27 mouse cellular contexts compared by ENCODE assay signal in genomic region chr9:28969455-28969854, GRCm38 (mm10).
"Had no signal": no experiment of that assay in that cellular context is flagged by ENCODE, and none has a peak within 500 bp of the region (broad histone marks: within the 10 kb centered on the region; RNA-seq: fewer than 3 reads in every experiment).

No protein-coding gene starts in this region.

- H3K9me3 ChIP-seq: heart, embryonic 10.5 days; heart, embryonic 12.5 days; hindbrain, embryonic 10.5 days; hindbrain, embryonic 12.5 days; intestine, embryonic 15.5 days; limb, embryonic 10.5 days; limb, embryonic 12.5 days; liver, embryonic 13.5 days; liver, embryonic 15.5 days had no signal

- H3K27ac ChIP-seq: heart, embryonic 10.5 days; hindbrain, embryonic 10.5 days; hindbrain, embryonic 12.5 days; hindbrain, embryonic 14.5 days; intestine, embryonic 15.5 days; layer of hippocampus, adult 2 months; left cerebral cortex, adult 2 months; limb, embryonic 10.5 days; limb, embryonic 12.5 days; liver, embryonic 13.5 days; liver, embryonic 15.5 days had no signal

- H3K27me3 ChIP-seq: heart, embryonic 12.5 days; hindbrain, embryonic 12.5 days; intestine, embryonic 15.5 days; limb, embryonic 12.5 days; liver, embryonic 13.5 days; liver, embryonic 15.5 days had no signal

- H3K4me3 ChIP-seq: heart, embryonic 10.5 days; heart, embryonic 12.5 days; hindbrain, embryonic 10.5 days; hindbrain, embryonic 12.5 days; intestine, embryonic 15.5 days; layer of hippocampus, adult 2 months; left cerebral cortex, adult 2 months; limb, embryonic 10.5 days; limb, embryonic 12.5 days; liver, embryonic 13.5 days; liver, embryonic 15.5 days had no signal

- ATAC-seq: hindbrain, embryonic 16.5 days; inflammation-experienced regulatory T-cells, adult 6 months; intestine, embryonic 15.5 days; intestine, postnatal 0 days had no signal

- H3K4me1 ChIP-seq: heart, embryonic 10.5 days; heart, embryonic 12.5 days; hindbrain, embryonic 10.5 days; hindbrain, embryonic 12.5 days; intestine, embryonic 15.5 days; limb, embryonic 10.5 days; limb, embryonic 12.5 days; liver, embryonic 13.5 days; liver, embryonic 15.5 days had no signal

- DNase-seq: gastrocnemius, postnatal 10 days; gastrocnemius, postnatal 25 days; heart, adult 18-20 months; heart, postnatal 10 days; heart, postnatal 4 days; kidney, adult 18-20 months; kidney, adult 8-10 months; kidney, postnatal 10 days; kidney, postnatal 25 days; kidney, postnatal 4 days; liver; liver, embryonic 13.5 days had no signal

- H3K4me2 ChIP-seq: heart, embryonic 12.5 days; hindbrain, embryonic 12.5 days; hindbrain, embryonic 14.5 days; intestine, embryonic 15.5 days; limb, embryonic 12.5 days; liver, embryonic 11.5 days; liver, embryonic 13.5 days; liver, embryonic 15.5 days had no signal

- H3K36me3 ChIP-seq: heart, embryonic 10.5 days; heart, embryonic 12.5 days; hindbrain, embryonic 10.5 days; hindbrain, embryonic 12.5 days; intestine, embryonic 15.5 days; limb, embryonic 10.5 days; limb, embryonic 12.5 days; liver, embryonic 13.5 days; liver, embryonic 15.5 days had no signal

- H3K9ac ChIP-seq: heart, embryonic 12.5 days; hindbrain, embryonic 12.5 days; hindbrain, embryonic 14.5 days; intestine, embryonic 15.5 days; limb, embryonic 12.5 days; liver, embryonic 13.5 days; liver, embryonic 15.5 days had no signal
